Mouse (Mus musculus): ENCODE measurements at regions not wholly inside any gene's neighbourhood (a gene's known extent, or its start where the extent isn't known, plus 50 kb on each side); places are given as distances from the start of the nearest gene placed in this dataset.

DNA sequence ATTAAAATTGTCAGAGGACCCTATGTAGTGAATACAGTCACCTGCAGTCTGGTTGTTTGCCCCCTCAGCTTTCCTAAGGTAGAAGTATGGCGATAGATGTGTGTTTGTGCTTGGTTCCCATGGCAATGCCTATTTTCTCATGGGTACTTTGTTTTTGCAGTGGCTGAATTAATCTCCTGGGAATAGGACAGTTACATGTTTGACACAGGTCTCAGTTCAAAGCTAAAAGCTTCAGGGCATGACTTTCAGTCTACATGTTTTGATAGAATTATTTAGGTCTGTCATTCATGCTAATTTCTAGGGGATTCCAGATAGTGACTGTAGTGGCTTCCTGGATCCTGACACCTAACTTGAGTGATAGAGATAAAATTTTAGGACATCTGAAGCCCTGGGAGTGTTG is 191.6 kb upstream of the Kbtbd8 start:
- no peak for TF ChIP-seq CTCF (IDR thresholded peaks at IDR 0.05; ENCODE audit: low read depth)
- TF ChIP-seq EP300 (optimal IDR thresholded peaks at IDR 0.05): no peak

Data from stomach, postnatal 0 days (tissue).